Mouse (Mus musculus): ENCODE results near the gene Cpn2. TPM values are rescaled to one million over a fixed set of nuclear protein-coding genes. Genes with fewer than 3 reads are reported as not detected.

Cpn2 gene
- 0.01 TPM for polyA plus RNA-seq (2012; fragmentation: generic; extraction: Trizol)
- long read RNA-seq, experiment 1, result 0 reads
- long read RNA-seq, experiment 2, result 0 reads

DNA sequence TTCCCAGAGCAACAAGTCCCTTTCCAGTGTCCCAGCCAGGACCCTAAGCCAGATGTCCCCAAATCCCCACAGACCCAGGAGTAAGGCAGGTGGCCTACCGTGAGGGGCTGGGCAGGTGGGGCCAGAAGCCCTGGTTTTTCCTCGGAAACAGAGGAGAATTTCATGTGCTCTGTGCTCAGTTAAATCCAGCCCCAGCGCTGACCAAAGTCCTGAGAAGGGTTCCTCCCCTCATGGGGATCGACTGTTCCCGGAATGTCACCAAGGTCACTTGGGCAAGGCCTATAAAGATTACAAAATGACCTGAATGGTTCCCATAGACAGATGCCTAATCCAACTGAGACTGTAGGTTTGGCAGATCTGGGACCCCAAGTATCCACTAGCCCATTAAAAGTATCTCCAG is at the start of gene Cpn2:
Cpn2 (minus strand) TSS at position 141 of the 400 bp plus-strand sequence.
- H3K4me3 ChIP-seq (ENCODE audit: insufficient read depth, poor library complexity, severe bottlenecking), result no peak within 1 kb of the TSS
- no peak for TF ChIP-seq CEBPB (IDR thresholded peaks at IDR 0.05; ENCODE audit: low read depth)
- no peak for TF ChIP-seq FOSL1 (IDR thresholded peaks at IDR 0.05; ENCODE audit: insufficient read depth, low read length, poor library complexity, severe bottlenecking)
- no peak for TF ChIP-seq MYOG (IDR thresholded peaks at IDR 0.05; ENCODE audit: control insufficient read depth, extremely low read depth, insufficient read length)
- TF ChIP-seq USF1 (IDR thresholded peaks at IDR 0.05; ENCODE audit: low read depth), result no peak
- TF ChIP-seq MYOD1 (IDR thresholded peaks at IDR 0.05; ENCODE audit: control insufficient read depth, insufficient read length, low read depth), result no peak
- no peak for TF ChIP-seq CTCF (IDR thresholded peaks at IDR 0.05; ENCODE audit: control insufficient read depth, insufficient read depth, insufficient read length)
- TF ChIP-seq MAX (IDR thresholded peaks at IDR 0.05), result no peak
- H3ac ChIP-seq (ENCODE audit: control insufficient read depth, insufficient read length, low read depth), result no peak within 1 kb of the TSS
- no peaks in the 10 kb centered on the region for H3K36me3 ChIP-seq (ENCODE audit: control insufficient read depth, insufficient read depth)
- H3K79me3 ChIP-seq (ENCODE audit: low read depth), result no peaks in the 10 kb centered on the region
- H3K79me2 ChIP-seq (ENCODE audit: control insufficient read depth, insufficient read depth), result no peaks in the 10 kb centered on the region
- no peaks in the 10 kb centered on the region for H3K27me3 ChIP-seq (ENCODE audit: control insufficient read depth, insufficient read depth, insufficient read length)

- Histone ChIP-seq H3ac (ENCODE audit: control insufficient read depth, insufficient read length, low read depth) (no peak overlapping the region), H3K36me3 (ENCODE audit: control insufficient read depth, insufficient read depth) (peaks cover 72% of the 10 kb centered on the region), H3K4me3 (ENCODE audit: insufficient read depth, poor library complexity, severe bottlenecking) (no peak overlapping the region), H3K79me2 (ENCODE audit: control insufficient read depth, insufficient read depth) (no peaks in the 10 kb centered on the region), H3K79me3 (ENCODE audit: low read depth) (no peaks in the 10 kb centered on the region), H3K27me3 (ENCODE audit: control insufficient read depth, insufficient read depth, insufficient read length) (no peaks in the 10 kb centered on the region)
- TF ChIP-seq MAX (IDR thresholded peaks at IDR 0.05), result no peak
- TF ChIP-seq CEBPB (IDR thresholded peaks at IDR 0.05; ENCODE audit: low read depth), result no peak
Measured at GRCm38 (mm10) chr16:30314236-30314635, 46.9 kb upstream of the Cpn2 start.

GRCm38 (mm10) chr16:30310647-30311046 is 43.3 kb upstream of the Cpn2 start, which contains the start of gene Gp5:
Gp5 (minus strand) TSS chr16:30310779.
- TF ChIP-seq CTCF (IDR thresholded peaks at IDR 0.05; ENCODE audit: control insufficient read depth, insufficient read depth, insufficient read length) (no peak), MAX (IDR thresholded peaks at IDR 0.05) (no peak), MYOG (IDR thresholded peaks at IDR 0.05; ENCODE audit: control insufficient read depth, extremely low read depth, insufficient read length) (no peak), CEBPB (IDR thresholded peaks at IDR 0.05; ENCODE audit: low read depth) (no peak), USF1 (IDR thresholded peaks at IDR 0.05; ENCODE audit: low read depth) (no peak), FOSL1 (IDR thresholded peaks at IDR 0.05; ENCODE audit: insufficient read depth, low read length, poor library complexity, severe bottlenecking) (no peak), MYOD1 (IDR thresholded peaks at IDR 0.05; ENCODE audit: control insufficient read depth, insufficient read length, low read depth) (no peak)
- no peaks in the 10 kb centered on the region for H3K79me3 ChIP-seq (ENCODE audit: low read depth)
- H3K36me3 ChIP-seq (ENCODE audit: control insufficient read depth, insufficient read depth), result peaks cover 44% of the 10 kb centered on the region
- no peaks in the 10 kb centered on the region for H3K27me3 ChIP-seq (ENCODE audit: control insufficient read depth, insufficient read depth, insufficient read length)
- H3ac ChIP-seq (ENCODE audit: control insufficient read depth, insufficient read length, low read depth), result no peak within 1 kb of the TSS
- no peaks in the 10 kb centered on the region for H3K79me2 ChIP-seq (ENCODE audit: control insufficient read depth, insufficient read depth)
- no peak within 1 kb of the TSS for H3K4me3 ChIP-seq (ENCODE audit: insufficient read depth, poor library complexity, severe bottlenecking)

DNA sequence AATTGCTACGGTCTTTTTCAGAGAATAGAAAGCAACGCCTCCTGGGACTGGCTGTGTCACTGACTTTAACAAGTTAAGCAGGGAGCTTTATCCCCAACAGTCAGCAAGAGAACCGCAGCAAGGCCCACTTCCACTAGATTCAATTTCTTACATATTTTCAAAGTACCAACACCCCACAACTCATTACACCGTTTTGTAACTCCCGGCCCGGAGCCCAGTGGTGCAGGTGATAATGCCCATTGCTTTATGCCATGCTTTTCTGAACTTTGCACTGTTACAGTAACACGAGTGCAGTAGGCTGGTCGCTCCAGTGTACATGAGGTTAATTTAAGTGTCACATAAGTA is 42.8 kb upstream of the Cpn2 start:
- H3K79me2 ChIP-seq (ENCODE audit: control insufficient read depth, insufficient read depth), result no peaks in the 10 kb centered on the region
- H3K79me3 ChIP-seq (ENCODE audit: low read depth), result no peaks in the 10 kb centered on the region
- no peak overlapping the region for H3ac ChIP-seq (ENCODE audit: control insufficient read depth, insufficient read length, low read depth)
- H3K4me3 ChIP-seq (ENCODE audit: insufficient read depth, poor library complexity, severe bottlenecking), result no peak overlapping the region
- TF ChIP-seq FOSL1 (IDR thresholded peaks at IDR 0.05; ENCODE audit: insufficient read depth, low read length, poor library complexity, severe bottlenecking) (no peak), MAX (IDR thresholded peaks at IDR 0.05) (no peak)
- peaks cover 39% of the 10 kb centered on the region for H3K36me3 ChIP-seq (ENCODE audit: control insufficient read depth, insufficient read depth)
- no peaks in the 10 kb centered on the region for H3K27me3 ChIP-seq (ENCODE audit: control insufficient read depth, insufficient read depth, insufficient read length)

GRCm38 (mm10) chr16:30309395-30310170 is 42.3 kb upstream of the Cpn2 start:
- no peaks in the 10 kb centered on the region for H3K27me3 ChIP-seq (ENCODE audit: control insufficient read depth, insufficient read depth, insufficient read length)

More at GRCm38 (mm10) chr16:30309395-30310170, 42.3 kb upstream of the Cpn2 start:
- H3K79me2 ChIP-seq (ENCODE audit: control insufficient read depth, insufficient read depth), result no peaks in the 10 kb centered on the region
- no peak overlapping the region for H3K4me3 ChIP-seq (ENCODE audit: insufficient read depth, poor library complexity, severe bottlenecking)
- TF ChIP-seq CEBPB (IDR thresholded peaks at IDR 0.05; ENCODE audit: low read depth) (no peak), MYOG (IDR thresholded peaks at IDR 0.05; ENCODE audit: control insufficient read depth, extremely low read depth, insufficient read length) (no peak), USF1 (IDR thresholded peaks at IDR 0.05; ENCODE audit: low read depth) (no peak), CTCF (IDR thresholded peaks at IDR 0.05; ENCODE audit: control insufficient read depth, insufficient read depth, insufficient read length) (no peak), MAX (IDR thresholded peaks at IDR 0.05) (no peak), MYOD1 (IDR thresholded peaks at IDR 0.05; ENCODE audit: control insufficient read depth, insufficient read length, low read depth) (no peak), FOSL1 (IDR thresholded peaks at IDR 0.05; ENCODE audit: insufficient read depth, low read length, poor library complexity, severe bottlenecking) (no peak)
- H3ac ChIP-seq (ENCODE audit: control insufficient read depth, insufficient read length, low read depth), result no peak overlapping the region
- H3K79me3 ChIP-seq (ENCODE audit: low read depth), result no peaks in the 10 kb centered on the region
- peaks cover 34% of the 10 kb centered on the region for H3K36me3 ChIP-seq (ENCODE audit: control insufficient read depth, insufficient read depth)
